Mouse (Mus musculus): Measurements from ENCODE around the gene Dis3l. TPM values are rescaled to one million over a fixed set of nuclear protein-coding genes. Genes with fewer than 3 reads are reported as not detected.
A peak's percentile ranks its signal among the peaks of the same experiment; 100 is the strongest.

Dis3l gene
- 3.7 and 5.1 TPM in 2 replicates for polyA plus RNA-seq (2015; fragmentation: Nextera tagmentation; extraction: Ambion mirVana)

GRCm38 (mm10) chr9:64341254-64341566, at the start of gene Dis3l:
TSS of gene Dis3l (minus strand) at chr9:64341288.
- 7% methylated on average over 16 of the region's 16 CpGs for WGBS (ENCODE audit: insufficient replicate concordance)
- peak within 1 kb of the TSS; percentile 92 for H3K27ac ChIP-seq (ENCODE audit: low read depth)
- peak within 1 kb of the TSS; percentile 84 for H3K4me2 ChIP-seq (ENCODE audit: low read depth, low read length)
- peak within 1 kb of the TSS; percentile 96 for H3K9ac ChIP-seq (replicated peaks)
- no peak for DNase-seq
- no peak for TF ChIP-seq EP300 (IDR thresholded peaks at IDR 0.05; ENCODE audit: low read depth)
- TF ChIP-seq CTCF (IDR thresholded peaks at IDR 0.05; ENCODE audit: low read depth), result no peak
- no peaks in the 10 kb centered on the region for H3K27me3 ChIP-seq (ENCODE audit: insufficient read depth, low read length)
- ATAC-seq, result no peak
- no peaks in the 10 kb centered on the region for H3K9me3 ChIP-seq (ENCODE audit: low read length)
- peaks cover 6% of the 10 kb centered on the region for H3K4me1 ChIP-seq (ENCODE audit: insufficient read depth)
- H3K4me3 ChIP-seq (ENCODE audit: low read depth, low read length), result peak within 1 kb of the TSS; percentile 57
- H3K36me3 ChIP-seq (replicated peaks; ENCODE audit: insufficient read depth, low read length), result peaks cover 16% of the 10 kb centered on the region

- Histone ChIP-seq H3K4me3 (ENCODE audit: low read depth, low read length) (no peak overlapping the region), H3K36me3 (replicated peaks; ENCODE audit: insufficient read depth, low read length) (no peaks in the 10 kb centered on the region), H3K27me3 (ENCODE audit: insufficient read depth, low read length) (peaks cover 42% of the 10 kb centered on the region), H3K27ac (ENCODE audit: low read depth) (no peak overlapping the region), H3K4me2 (ENCODE audit: low read depth, low read length) (no peak overlapping the region), H3K4me1 (ENCODE audit: insufficient read depth) (peaks cover 4% of the 10 kb centered on the region; the same call in 1 of the 2 replicates), H3K9me3 (ENCODE audit: low read length) (no peaks in the 10 kb centered on the region), H3K9ac (replicated peaks) (no peak overlapping the region)
- TF ChIP-seq EP300 (IDR thresholded peaks at IDR 0.05; ENCODE audit: low read depth) (no peak), CTCF (IDR thresholded peaks at IDR 0.05; ENCODE audit: low read depth) (no peak)
- DNase-seq (no peak), ATAC-seq (no peak)
- 58% methylated on average over 7 of the region's 7 CpGs for WGBS (ENCODE audit: insufficient replicate concordance)
These were observed 48.6 kb upstream of the Dis3l start for GRCm38 (mm10) chr9:64389576-64390292.

- H3K36me3 ChIP-seq (replicated peaks; ENCODE audit: insufficient read depth, low read length), result no peaks in the 10 kb centered on the region
- peak overlapping the region; percentile 67 for H3K4me2 ChIP-seq (ENCODE audit: low read depth, low read length)
- peaks cover 57% of the 10 kb centered on the region for H3K27me3 ChIP-seq (ENCODE audit: insufficient read depth, low read length)
- TF ChIP-seq EP300 (IDR thresholded peaks at IDR 0.05; ENCODE audit: low read depth) (no peak), CTCF (IDR thresholded peaks at IDR 0.05; ENCODE audit: low read depth) (peak; percentile 13; the same call in 1 of the 2 replicates)
- DNase-seq (no peak), ATAC-seq (no peak)
- no peak overlapping the region for H3K27ac ChIP-seq (ENCODE audit: low read depth)
- no peaks in the 10 kb centered on the region for H3K9me3 ChIP-seq (ENCODE audit: low read length)
- H3K9ac ChIP-seq (replicated peaks), result no peak overlapping the region
- H3K4me1 ChIP-seq (ENCODE audit: insufficient read depth), result peaks cover 11% of the 10 kb centered on the region; the same call in 1 of the 2 replicates
- 3% methylated on average over 45 of the region's 45 CpGs for WGBS (ENCODE audit: insufficient replicate concordance)
- H3K4me3 ChIP-seq (ENCODE audit: low read depth, low read length), result peak overlapping the region; percentile 31
These were observed 45.6 kb upstream of the Dis3l start for GRCm38 (mm10) chr9:64386466-64387211.

- Histone ChIP-seq H3K36me3 (replicated peaks; ENCODE audit: insufficient read depth, low read length) (no peaks in the 10 kb centered on the region), H3K9ac (replicated peaks) (no peak within 1 kb of the TSS; the same call in 1 of the 2 replicates), H3K27ac (ENCODE audit: low read depth) (no peak within 1 kb of the TSS), H3K27me3 (ENCODE audit: insufficient read depth, low read length) (peaks cover 56% of the 10 kb centered on the region), H3K4me1 (ENCODE audit: insufficient read depth) (peaks cover 11% of the 10 kb centered on the region; the same call in 1 of the 2 replicates), H3K4me3 (ENCODE audit: low read depth, low read length) (peak within 1 kb of the TSS; percentile 31), H3K9me3 (ENCODE audit: low read length) (no peaks in the 10 kb centered on the region), H3K4me2 (ENCODE audit: low read depth, low read length) (peak within 1 kb of the TSS; percentile 67)
- WGBS (ENCODE audit: insufficient replicate concordance), result 2% methylated on average over 72 of the region's 93 CpGs
- TF ChIP-seq CTCF (IDR thresholded peaks at IDR 0.05; ENCODE audit: low read depth), result no peak
- no peak for TF ChIP-seq EP300 (IDR thresholded peaks at IDR 0.05; ENCODE audit: low read depth)
- ATAC-seq (peak; percentile 35; the same call in 1 of the 2 replicates), DNase-seq (peak; percentile 22)
These were observed 44.7 kb upstream of the Dis3l start, which contains the start of gene Megf11 for GRCm38 (mm10) chr9:64385511-64386465. TSS of gene Megf11 (plus strand) at chr9:64385626.

- 46% methylated on average over 10 of the region's 10 CpGs for WGBS (ENCODE audit: insufficient replicate concordance)
- Histone ChIP-seq H3K27me3 (ENCODE audit: insufficient read depth, low read length) (peaks cover 50% of the 10 kb centered on the region), H3K27ac (ENCODE audit: low read depth) (no peak overlapping the region), H3K4me3 (ENCODE audit: low read depth, low read length) (no peak overlapping the region), H3K4me2 (ENCODE audit: low read depth, low read length) (no peak overlapping the region), H3K4me1 (ENCODE audit: insufficient read depth) (peaks cover 11% of the 10 kb centered on the region; the same call in 1 of the 2 replicates), H3K36me3 (replicated peaks; ENCODE audit: insufficient read depth, low read length) (no peaks in the 10 kb centered on the region), H3K9me3 (ENCODE audit: low read length) (no peaks in the 10 kb centered on the region), H3K9ac (replicated peaks) (no peak overlapping the region)
- TF ChIP-seq CTCF (IDR thresholded peaks at IDR 0.05; ENCODE audit: low read depth) (no peak), EP300 (IDR thresholded peaks at IDR 0.05; ENCODE audit: low read depth) (no peak)
- DNase-seq, result peak; percentile 77
- ATAC-seq, result peak; percentile 88
These were observed 42.1 kb upstream of the Dis3l start for GRCm38 (mm10) chr9:64383021-64383788.
